Mouse (Mus musculus) thymus, adult 2 months (tissue): ENCODE results near the gene Dusp1.

Experiments used
- CTCF ChIP-seq: fragments of 200-500 bp; IDR thresholded peaks from 2 replicates; pipeline ENCODE4 v1.5.1; 2012; ENCODE audit warnings: mild to moderate bottlenecking, control low read depth, low read length, moderate library complexity, borderline replicate concordance; ENCODE audit not compliant: control insufficient read depth, poor library complexity, insufficient read depth; ENCODE audit errors: extremely low read depth
- POLR2A ChIP-seq: fragments of 200-500 bp; IDR thresholded peaks from 2 replicates; pipeline ENCODE4 v1.6.1; 2012; ENCODE audit warnings: mild to moderate bottlenecking, low read length, control low read depth, moderate library complexity; ENCODE audit not compliant: control insufficient read depth, poor library complexity, insufficient read depth; ENCODE audit errors: extremely low read depth

- no peak for TF ChIP-seq CTCF
- no peak for TF ChIP-seq POLR2A
Measured at GRCm38 (mm10) chr17:26574701-26575100, 12.8 kb upstream of the Dusp1 start.
